12 mouse cellular contexts compared by ENCODE assay signal in genomic region chr15:81016488-81016887, GRCm38 (mm10).
"Had no signal": no experiment of that assay in that cellular context is flagged by ENCODE, and none has a peak within 500 bp of the region (broad histone marks: within the 10 kb centered on the region; RNA-seq: fewer than 3 reads in every experiment).

No protein-coding gene starts in this region.

- DNase-seq: lung, adult 18-20 months; lung, embryonic 14.5 days; midbrain, embryonic 14.5 days; right cerebral cortex, postnatal 25 days; right cerebral cortex, postnatal 4 days; spleen, adult 18-20 months; thymus, adult 18-20 months; thymus, postnatal 14 days had no signal

- H3K27ac ChIP-seq: midbrain, embryonic 10.5 days; midbrain, embryonic 12.5 days; neural tube, embryonic 12.5 days had no signal

- H3K27me3 ChIP-seq: midbrain, embryonic 12.5 days; neural tube, embryonic 12.5 days had no signal

- H3K9ac ChIP-seq: lung, embryonic 14.5 days; midbrain, embryonic 12.5 days; neural tube, embryonic 12.5 days had no signal

- H3K4me3 ChIP-seq: midbrain, embryonic 10.5 days; midbrain, embryonic 12.5 days; neural tube, embryonic 12.5 days had no signal

- H3K9me3 ChIP-seq: midbrain, embryonic 10.5 days; midbrain, embryonic 12.5 days; neural tube, embryonic 12.5 days had no signal

- ATAC-seq: midbrain, embryonic 16.5 days had no signal

- H3K4me1 ChIP-seq: midbrain, embryonic 10.5 days; midbrain, embryonic 12.5 days; neural tube, embryonic 12.5 days had no signal

- H3K4me2 ChIP-seq: lung, embryonic 14.5 days; midbrain, embryonic 12.5 days; neural tube, embryonic 12.5 days had no signal
